Mouse (Mus musculus): ENCODE data around the gene Pon3.
A peak's percentile ranks its signal among the peaks of the same experiment; 100 is the strongest.

Pon3 gene

DNA sequence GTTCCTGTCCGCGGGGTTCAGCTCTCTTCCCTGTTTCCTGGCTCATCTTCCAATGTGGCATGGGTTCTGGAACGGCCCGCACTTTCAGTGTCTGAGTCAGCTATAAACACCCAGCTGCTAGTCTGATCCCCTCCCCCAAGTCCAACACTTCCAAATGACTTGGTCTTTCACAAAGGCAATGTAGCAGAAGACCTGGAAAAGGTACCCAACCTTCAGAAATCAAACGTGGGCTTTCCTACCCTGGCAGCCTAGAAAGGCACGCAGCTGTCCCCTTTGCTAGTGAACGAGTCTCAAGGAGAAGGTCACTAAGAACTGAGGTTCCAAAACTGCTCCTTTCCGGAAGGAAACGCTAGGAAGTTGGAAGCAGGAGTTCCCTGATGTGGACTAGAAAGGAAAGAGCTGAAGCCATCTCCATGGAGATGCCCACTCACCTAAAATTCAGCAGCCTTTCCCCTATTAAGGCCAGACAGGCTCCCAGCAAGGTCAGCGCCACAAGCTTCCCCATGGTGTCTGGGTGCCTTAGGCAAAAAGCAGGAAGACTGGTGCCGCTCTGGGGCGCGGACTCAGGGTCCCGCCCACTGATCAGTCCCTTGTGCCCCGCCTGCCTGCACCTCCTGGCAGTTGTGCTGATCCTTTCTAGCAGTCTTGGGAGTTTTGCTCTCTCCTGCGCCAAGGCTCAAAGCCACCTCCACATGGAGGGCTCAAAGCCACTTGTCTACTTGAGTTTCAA is at the start of gene Pon3:
Gene Pon3, minus strand, starts transcription at position 565 of the 730 bp plus-strand sequence.
- peak; percentile 15 to 20 for DNase-seq

DNA sequence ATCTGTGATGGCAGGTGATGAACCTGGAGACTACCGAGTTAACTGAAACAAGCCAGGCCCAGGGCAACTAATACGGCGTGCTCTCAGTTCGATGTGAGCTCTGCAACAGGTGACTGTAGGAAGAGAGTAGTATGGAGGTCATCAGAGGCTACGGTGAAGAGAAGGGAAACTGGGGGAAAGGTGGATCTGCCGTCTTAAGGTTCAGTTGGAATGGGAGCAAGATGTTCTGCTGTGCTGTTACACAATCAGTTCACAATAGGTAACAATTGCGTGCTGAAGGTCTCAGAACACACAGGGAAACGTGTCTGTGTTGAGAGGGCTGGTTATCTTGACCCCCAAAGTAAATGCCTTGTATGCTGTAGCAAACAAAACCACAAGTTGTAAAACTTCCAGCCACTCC is 48.9 kb upstream of the Pon3 start:
- DNase-seq = no peak

DNA sequence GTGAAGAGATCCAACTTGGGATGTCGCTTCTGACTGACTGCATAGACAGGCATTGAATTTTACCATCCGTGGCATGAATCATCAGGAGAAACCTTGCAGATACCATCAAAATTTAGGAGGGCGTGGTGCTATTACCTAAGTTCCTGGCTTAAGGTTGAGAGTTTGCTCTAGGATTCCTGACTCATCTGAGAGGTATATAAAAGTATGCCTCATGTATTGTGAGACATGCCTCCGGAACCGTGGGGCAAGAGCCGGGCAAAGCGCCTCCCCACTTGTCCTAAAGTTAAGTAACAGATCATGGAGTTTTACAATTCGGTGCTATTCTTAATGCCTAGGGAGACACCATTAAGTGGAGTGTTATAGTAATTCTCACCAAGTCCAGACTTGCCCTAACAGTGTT is 44.5 kb upstream of the Pon3 start:
- no peak for DNase-seq

DNA sequence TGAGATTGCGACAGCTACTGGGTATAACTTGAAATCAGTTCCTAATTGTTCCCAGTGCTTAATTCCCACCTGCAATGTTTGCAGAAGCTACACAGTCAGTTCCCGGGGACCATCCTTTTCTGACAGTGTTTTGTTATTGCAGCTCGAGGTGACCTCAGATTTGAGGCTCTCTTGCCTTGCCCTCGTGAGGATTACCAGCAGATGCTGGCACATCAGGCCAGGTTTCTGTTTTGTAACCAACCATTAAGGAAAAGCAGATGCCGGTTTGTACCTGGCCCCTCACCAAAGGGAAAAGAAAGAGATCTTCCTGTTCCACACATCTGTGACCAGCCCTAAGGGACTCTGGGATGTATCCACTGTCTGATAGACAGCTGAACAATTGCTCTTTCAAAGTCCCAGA is 43.5 kb upstream of the Pon3 start:
- no peak for DNase-seq

DNA sequence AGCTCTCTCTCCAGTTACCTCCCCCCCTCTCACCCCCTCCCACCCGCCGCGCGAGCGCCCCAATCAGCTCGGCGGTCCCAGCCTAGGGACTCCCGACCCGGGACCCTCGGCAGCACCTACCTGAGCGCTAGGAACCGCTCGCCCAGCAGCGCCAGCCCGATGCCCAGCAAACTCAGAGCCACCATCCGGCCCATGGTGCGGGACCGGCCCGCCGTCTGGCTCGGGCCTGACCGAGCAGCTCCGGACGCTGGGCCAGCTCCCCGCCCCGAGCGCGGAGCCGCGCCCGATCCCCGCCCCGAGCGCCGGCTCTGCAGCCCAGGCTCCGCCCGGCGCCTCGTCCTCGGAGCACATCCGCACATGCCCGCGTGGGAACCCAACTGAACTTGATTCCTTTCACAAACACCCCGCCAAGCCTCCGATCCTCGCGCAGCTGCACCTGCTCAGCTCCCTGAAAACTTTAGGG is 42.0 kb upstream of the Pon3 start, which contains the start of gene Pon2:
Gene Pon2, minus strand, starts transcription at position 364 of the 463 bp plus-strand sequence.
- peak; percentile 45 to 58 for DNase-seq

DNA sequence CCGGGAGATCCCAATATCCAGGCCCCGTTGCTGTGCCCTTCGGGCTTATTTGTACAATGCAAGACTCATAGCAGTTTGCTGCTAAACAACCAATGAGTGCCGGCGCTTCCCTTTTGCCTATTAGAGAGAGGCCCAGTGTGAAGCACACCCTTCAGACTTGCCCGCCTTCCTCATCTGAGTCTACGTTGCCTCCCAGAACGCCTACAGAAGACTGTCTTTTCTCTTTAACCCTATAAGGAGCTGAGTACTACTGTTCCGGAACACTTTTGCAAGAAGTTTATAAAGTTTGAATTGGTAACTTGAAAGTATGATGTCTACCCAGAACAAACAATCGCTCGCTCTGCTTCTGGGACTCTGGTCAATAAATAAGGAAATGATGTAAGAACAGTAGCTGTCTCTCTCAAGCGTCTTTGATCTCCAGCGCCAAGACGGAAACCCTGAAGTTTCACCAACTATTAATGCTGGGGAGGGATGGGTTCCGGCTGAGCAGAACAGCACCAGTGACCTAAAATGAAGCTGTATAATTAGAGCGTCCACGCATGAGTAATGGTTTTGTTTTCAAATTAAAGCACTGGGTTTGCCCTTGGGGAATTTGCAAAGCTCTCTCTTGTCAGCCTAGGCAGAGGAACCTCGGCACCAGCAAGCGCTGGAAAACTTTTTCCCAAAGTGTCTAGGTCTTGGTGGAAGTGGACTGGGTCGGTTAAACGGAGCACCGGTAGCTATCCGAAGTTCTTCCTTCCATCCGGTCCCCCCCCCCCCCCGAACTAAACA is 41.4 kb upstream of the Pon3 start:
- peak; percentile 15 to 20 for DNase-seq

DNA sequence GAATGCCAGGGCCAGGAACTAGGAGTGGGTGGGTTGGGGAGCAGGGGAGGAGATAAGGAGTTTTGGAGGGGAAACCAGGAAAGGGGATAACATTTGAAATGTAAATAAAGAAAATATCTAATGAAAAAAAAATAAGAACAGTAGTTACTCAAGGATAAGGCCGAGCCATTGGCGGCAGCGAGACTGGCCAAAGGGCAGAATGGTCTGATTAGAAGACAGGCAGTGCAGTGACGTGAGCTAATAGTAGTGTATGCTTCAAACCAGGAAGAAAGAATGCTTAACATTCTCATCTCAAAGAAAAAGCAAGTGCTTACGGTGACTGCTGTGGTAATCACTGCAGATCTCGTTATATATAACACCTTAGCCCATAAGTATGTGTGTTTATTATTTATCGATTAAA is 40.0 kb upstream of the Pon3 start:
- no peak for DNase-seq

DNA sequence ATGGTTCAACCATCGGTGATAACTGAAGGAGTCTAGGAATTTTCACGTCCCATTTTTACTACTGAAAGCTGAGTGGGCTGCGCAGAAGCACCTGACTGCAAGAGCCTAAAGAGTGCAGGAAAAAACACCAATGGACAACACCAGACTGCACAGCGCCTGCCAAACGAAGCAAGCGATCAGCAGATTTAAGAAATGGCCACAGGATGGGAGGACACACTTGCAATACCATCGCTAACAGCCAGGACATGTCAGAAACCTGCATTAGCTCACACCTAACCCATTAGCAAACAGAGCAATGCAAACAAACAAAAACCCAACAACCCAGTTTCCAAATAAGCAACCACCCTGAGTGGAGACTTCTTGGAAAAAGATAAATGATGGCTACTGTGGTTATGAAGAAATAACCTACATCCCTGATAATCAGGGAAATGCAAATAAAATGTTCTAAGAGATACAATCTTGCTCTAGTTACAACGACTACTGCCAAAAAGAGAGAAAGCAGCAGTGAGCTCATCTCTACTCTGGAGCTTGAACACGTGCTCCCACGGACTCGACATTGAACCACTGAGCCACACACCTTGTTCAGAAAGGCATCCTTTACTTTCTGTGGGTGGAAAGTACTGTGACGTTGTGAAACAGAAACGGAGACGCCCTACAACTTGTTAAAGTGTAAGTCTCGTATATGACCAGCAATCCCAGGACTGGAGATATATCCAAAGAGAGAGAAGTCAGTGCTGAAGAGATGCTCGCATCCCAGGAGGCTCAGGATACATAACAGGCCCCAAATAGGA is 38.8 kb upstream of the Pon3 start:
- no peak for DNase-seq

DNA sequence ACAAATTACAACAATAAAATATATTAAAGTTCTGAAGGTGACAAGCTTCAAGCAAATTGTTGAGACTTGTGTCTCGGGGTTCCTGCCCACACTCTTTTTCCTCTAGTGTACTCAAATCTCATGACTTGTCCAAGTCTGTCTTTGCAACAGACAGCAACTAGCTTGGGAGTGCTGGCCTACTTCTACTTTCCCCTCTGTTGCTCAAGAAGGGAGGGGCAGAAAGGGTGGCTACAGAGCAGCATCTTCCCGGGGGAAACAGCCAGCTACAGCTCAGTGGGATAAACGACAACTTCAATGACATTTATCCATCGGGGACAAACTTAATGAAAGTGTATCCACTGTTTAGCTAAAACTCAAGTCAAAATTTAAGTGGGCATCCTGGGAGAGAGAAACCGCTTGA is 36.8 kb upstream of the Pon3 start:
- DNase-seq = no peak

DNA sequence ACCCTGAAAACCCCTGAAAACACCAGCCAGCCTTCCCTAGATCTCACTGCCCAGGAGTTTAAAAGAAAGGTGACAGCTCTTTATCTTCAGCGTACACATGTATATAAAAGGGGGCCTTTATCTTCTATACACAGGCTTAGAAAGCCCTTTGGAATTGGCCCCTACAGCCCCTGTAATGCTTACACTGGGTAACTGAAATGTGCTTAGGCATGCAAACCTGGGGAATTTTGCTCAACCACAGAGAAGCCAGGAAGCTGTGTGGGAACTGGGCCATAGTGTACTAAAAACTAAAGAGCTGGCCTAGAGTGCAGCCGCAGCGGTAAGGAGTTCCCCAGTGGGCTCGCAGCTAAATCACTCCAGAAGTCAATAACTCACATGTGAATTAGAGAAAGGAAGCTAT is 35.4 kb upstream of the Pon3 start:
- DNase-seq = no peak

DNA sequence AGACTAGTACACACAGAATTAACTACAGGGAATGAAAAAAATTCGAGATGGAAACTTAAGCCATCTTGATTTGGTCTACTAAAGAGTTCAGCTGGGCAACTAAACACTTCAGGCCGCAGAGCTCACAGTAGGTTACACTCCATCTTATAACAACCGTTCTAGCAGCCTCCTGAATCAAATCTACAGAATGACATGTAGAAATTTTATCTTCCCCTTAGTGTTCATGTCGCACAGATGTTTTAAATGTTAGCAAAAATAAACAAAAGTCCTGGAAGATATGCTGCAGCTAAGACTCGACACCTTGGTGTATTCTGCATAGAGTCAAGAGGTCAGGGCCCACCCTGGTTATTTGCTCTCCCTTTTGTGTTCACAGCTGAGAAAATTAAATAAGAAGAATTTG is 31.8 kb upstream of the Pon3 start:
- no peak for DNase-seq

DNA sequence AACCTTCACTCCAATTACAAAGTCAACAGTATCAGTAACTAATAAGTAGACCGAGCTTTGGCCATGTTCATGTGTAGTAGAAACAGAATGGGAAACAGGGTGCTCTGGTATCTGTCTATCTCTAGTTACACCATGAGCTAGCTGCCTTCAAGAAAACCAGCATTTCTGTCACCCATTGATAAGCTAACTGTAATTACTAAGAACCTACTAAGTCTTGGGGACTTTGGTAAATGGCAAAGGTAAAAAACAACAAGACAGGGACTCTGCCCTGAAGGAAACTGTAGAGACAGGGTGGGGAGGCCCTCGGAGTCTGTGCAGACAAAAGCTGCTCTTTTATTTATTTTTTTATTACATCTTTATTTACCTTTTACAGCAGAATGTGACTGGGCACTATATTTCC is 31.3 kb upstream of the Pon3 start:
- DNase-seq = no peak

DNA sequence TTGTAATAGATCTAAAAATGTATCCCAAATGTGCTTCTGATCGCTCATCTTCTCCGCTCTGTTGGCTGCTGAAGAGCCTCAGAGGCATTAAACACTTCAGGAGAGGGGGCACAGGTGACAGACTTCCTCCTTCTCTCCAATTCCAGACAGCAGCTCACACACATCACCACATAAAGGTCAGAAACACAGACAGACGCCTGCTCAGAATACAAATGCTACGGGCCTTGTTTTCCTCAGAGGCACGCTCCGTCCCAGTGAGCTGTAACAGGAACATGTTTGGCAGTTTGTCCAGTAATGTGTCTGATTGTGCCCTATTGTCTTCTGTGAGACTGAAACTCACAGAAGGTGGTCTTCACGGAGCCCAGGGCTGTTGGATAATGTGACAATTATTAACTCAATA is 26.3 kb upstream of the Pon3 start:
- DNase-seq = no peak

DNA sequence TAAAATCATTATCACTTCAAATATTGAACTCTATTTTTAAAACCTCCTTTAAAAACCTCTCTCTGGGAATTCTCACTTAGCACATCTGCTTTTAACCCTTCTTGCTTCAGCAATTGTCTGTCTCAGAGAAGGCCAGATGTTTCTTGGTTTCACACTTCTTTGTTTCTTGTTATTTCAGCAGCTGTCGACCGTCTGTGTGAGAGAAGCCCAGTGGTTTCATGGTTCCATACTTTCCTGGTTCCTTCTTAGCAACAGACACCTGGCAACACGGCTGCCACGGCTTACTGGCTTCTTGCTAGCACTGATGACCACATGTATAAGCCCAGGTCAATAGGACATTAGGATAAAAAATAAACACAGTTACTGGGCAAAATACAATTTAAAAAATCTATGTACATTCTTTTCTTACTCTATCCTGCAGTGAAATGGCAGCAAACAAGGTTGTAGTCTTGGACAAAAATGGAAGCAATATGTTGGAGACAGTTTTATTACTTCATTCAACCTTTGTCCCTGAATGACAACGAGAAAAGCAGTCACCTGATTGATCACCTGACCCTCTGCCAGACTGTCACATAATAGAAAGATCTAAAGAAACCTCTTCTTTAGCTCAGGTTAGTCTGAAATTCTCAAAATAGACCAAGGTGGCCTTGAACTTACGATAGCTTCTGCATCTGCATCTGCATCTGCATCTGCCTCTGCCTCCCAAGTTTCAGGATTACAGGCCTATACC is 24.7 kb upstream of the Pon3 start:
- no peak for DNase-seq

DNA sequence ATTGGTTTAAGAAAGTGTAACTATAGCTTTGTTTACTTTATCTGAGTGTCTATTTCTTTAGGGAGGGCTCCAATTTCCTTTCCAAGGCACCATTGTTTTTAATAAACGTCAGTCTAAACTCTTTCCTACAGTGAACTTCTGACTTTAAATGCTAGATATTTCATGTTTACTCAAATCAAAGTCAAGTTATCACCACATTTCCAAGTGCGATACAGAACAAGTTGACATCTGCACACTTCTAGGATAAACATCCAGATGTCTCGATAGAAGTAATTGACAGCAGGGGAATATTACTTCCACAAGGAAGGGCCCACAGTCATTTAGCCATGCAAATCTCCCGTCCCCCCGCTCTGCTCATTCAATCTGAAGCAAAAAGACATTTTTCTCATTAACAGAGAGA is 21.9 kb upstream of the Pon3 start:
- DNase-seq = no peak

DNA sequence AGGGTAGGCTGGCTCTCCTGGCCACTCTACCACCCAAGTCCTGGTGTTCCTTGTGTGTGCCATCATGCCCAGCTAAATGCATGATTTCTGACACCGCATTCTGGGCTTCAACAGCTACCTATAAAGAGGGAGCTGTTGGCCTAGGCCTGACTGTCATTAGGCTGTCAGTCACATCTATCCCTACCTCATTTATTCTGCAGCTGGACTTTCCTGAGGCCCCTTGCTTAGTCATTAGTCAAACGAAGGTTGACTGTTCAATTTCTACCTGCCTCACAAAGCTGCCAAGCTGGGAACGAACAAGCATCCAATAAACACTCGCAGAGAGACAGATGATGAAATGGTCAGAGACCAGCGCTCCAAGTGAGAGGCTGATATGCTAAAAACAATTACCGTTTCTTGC is 13.6 kb upstream of the Pon3 start:
- DNase-seq = no peak

DNA sequence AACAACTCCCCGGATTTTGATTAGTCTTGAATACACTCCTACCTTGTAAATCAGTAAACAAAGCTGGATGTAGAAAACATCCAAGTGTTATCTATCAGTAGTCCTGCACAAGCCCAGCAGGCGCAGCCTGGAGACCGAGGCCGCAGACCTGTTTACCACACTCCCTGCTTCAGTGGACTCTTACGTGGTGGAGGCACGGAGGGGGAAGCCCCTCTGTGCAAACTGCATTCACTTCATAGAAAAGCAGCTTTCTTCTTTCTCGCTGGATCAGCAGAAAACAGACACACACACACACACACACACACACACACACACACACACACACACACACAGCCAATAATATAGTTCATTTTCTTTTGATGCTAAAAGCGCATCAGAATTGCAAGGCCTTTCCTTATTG is 8.7 kb upstream of the Pon3 start:
- DNase-seq = no peak

DNA sequence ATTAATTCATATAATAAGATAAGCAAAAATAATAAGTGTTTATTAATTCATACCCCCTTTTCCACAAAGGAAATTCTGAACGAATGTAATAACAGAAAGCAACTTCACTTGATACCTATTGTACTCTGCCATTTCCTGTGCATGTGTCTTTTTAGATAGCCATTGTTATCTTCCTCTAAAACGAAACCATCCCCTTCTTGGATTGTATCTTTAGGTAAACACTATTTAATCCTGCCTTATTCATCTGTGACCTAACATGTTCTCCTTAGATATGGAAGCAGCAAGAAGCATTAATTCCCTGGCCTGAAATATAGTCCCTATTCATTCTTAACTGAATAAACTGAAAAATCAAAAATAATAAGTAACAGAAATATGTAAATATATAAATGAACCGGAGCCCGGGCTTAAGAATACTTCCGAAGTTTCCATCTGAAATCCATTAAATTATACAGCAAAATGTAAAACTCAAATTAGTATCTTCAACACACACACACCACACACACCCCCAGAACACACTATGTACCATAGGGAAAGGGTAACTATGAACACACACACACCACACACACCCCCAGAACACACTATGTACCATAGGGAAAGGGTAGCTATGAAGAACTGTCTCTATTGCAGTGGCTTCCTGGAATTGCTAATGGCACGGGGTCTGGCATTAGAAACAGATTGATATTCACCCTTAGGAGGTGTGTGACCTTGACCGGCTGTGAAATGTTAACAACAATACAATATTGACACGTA is 7.3 kb upstream of the Pon3 start:
- DNase-seq = no peak

DNA sequence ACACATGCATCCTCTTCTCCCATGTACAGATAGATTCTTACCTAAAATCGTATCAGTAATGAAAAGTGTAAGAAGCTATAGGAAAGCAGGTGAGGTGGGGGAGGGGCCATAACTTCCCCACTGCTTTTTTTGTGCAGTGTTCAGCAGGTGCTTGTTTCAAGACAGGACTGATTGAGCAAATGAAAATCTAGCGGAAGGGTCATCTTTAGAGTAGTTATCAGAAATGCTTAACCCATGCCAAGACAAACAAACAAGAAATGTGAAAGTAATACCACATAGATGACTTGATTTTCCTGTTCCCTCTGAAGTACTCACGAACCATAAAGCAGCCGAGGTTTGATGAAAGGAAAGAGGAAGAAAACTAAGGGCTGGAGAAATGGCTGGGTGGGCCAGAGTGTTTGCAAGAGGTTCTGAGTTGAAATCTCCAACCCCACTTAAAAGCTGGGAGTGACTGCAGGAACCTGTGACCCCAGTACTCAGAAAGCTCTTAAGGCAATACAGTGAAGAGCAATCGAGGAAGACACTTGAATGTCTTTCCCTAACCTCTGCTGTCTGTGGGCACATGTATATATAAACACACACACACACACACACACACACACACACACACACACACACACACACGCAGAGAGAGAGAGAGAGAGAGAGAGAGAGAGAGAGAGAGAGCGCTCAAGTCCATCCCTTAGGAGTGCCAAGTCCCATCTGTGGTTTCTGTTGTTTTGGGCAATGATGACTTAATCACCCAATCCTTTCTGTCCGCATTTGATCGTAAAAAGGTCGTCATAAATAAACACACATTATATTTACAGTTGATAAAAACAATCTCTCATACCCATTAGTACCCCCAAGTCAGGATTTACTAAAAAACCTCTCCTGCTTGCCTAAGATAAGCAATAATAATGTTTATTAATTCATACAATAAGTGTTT is 6.5 kb upstream of the Pon3 start:
- no peak for DNase-seq

DNA sequence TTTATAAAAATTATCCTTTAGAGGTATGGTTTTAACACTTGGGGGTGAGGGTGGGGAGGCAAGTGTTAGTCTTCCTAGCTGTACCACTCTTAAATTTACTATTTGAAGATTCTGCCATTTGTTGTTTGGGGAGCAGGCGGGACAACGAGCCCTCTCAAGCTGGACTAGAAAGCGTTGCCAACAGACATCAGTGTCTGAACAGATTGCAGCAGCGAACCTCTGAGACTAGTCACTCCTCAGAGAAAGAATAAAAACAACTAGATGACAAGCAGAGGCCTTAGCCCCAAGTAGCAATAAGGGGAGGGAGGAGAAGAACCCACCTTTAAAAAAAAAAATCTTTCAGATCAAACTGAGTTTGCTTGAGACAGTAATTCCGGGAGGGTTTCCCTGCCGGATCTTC is 795 bp downstream of the Pon3 start:
- peak in 1 of 2 experiments; percentile 9 for DNase-seq

DNA sequence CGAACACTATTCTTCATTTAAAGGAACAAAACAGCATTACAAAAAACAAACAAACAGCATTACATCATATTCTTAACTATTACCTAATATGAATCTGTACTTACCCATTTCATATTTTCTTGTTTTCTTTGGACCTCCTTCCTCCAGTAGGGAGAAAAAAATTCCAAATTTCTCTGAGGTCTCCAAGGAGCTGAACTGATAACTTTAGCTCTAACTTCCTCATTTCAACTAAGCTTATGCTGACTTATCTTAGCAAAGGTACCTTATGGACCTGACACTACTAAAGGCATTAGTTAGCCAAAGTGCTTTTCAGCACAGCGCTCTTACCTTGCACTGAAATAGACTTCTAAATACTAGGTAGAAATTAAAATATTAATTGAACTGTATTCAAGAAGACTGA is 1.2 kb downstream of the Pon3 start:
- no peak for DNase-seq

Measured in cerebellum, postnatal 14 days (tissue).